Mouse (Mus musculus) large intestine, adult 2 months (tissue): ENCODE results near the gene Bptf. TPM values are rescaled to one million over a fixed set of nuclear protein-coding genes. Genes with fewer than 3 reads are reported as not detected.
A peak's percentile ranks its signal among the peaks of the same experiment; 100 is the strongest.
"Not testable (repeated sequence)": the region's sequence is repeated elsewhere in the genome, so short reads cannot be mapped to it uniquely, and the experiment has no call there.

Source experiments
- DNase-seq: peaks from one replicate; pipeline ENCODE4 v3.0.0-alpha.2; 2012; ENCODE audit warnings: low read depth, low spot score
- WGBS: fragments of 180-500 bp; shearing (Covaris S2); methylation state at CpG from one replicate; pipeline ENCODE4 v1.1.7; 2018; 5-methylcytosine and 5-hydroxymethylcytosine counted together
- polyA plus RNA-seq: library from polyadenylated mRNA; depleted of rRNA; stranded (reverse); fragments of >200 nt; gene quantifications from 2 replicates; pipeline ENCODE4 v1.2.3, GENCODE M21; 2012; rRNA removed

The Bptf gene
- polyA plus RNA-seq, 1 experiment = 11.2 TPM

DNA sequence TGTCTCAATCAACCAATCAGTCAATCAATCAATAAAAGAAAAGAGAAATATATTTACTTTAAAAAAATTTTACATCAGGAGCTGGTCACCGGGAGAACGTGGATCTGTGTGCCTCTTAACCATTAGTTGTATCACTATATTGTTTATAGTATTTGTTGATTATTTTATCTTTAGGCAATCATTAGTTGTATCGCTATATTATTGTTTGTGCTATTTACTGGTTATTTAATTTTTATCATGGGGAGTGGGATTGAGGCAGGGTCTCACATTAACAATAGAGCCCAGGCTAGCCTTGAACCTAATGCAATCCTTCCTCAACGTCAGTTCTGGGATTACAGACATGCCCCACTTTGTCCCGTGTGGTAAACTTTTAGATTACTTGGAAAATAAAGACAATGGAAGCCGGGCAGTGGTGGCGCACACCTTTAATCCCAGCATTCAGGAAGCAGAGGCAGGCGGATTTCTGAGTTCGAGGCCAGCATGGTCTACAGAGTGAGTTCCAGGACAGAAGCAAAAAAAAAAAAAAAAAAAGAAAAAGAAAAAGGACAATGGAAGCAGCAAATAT, 131.9 kb downstream of the Bptf start:
- 61% methylated on average over 9 of the region's 9 CpGs for WGBS
- DNase-seq = no peak

DNA sequence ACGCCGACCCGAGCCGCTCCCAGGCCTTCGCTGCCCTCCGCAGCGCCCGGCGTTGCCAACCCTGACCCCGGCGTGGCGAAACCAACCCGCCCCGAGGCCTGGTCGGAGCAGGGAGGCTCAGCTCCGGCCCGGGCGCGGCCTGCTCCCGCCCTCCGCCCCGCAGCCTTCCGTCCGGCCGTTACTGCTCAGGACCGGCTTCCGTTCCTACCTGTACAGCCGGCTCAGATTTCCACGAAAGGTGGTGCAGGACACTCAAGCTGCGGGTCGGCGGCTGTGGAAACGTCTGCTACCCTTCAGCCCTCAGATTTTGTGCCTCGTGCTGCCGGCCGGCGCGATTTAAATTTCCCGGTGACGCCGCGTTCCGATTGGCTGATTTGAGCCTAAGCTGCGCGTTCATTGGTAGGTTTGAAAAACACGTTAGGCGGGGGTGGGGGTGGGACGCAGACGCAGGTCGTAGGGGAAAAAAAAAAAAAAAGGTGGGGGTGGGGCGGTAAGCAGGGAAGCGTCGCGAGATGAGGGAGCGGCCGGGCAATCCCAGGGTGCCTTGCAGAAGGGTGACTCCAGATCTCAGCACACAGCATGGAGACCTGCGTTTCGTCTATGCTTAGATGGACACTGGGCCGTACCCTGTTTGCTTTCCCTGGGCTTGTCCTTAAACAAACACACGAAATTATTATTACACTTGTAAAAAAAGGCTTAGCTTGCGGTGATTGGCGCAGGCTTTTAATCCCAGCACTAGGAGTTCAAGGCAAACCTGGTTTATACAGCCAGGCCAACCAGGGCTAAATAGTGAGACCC, 132.6 kb downstream of the Bptf start, which contains the start of gene Kpna2:
Gene Kpna2 (minus strand): TSS at position 391 of the 798 bp plus-strand sequence.
- under 1% methylated on average over 62 of the region's 62 CpGs for WGBS
- DNase-seq = peak; percentile 80

DNA sequence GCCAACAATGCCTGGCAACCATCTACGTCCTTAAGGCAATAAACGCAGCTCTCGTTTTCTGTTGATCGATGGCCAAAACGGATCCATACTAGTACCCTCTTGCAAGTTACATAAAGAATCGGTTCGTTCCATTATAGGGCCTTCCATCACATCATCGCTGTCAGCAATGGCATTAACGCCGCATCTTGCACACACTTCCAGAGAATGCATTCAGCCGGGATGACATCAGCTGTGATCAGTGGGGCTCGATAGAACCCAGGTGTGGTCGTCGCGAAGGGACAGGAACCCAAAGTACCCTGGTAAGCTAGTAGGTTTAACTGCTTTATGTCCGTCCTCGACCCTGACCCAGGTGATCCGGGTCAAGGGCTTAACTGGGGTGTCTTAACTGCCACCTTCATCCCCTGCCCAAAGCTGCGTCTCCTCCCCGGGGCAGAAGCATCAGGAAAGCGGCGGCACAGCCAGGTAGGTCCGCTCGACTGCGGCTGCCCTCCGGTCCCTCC, 133.2 kb downstream of the Bptf start:
- DNase-seq = no peak
- under 1% methylated on average over 26 of the region's 26 CpGs for WGBS

DNA sequence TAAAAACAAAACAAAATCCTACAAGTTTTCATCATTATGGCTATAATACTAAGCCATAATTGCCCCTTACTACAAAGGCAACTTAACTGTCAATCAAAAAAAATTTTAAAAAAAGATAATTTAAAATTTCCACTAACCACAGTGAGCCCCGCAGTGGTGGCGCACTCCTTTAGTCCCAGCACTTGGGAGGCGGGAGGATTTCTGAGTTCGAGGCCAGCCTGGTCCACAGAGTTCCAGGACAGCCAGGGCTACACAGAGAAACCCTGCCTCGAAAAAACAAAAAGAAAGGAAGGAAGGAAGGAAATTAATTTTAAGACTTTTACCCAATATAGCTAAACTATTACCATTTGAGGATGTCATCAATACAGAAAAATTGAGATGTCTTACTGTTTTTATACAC, 134.0 kb downstream of the Bptf start:
- no peak for DNase-seq
- WGBS = 25% methylated on average over 5 of the region's 5 CpGs

GRCm38 (mm10) chr11:106996492-106996891, 135.4 kb downstream of the Bptf start:
- DNase-seq = not testable (repeated sequence)
- 94% methylated on average over 7 of the region's 7 CpGs for WGBS

DNA sequence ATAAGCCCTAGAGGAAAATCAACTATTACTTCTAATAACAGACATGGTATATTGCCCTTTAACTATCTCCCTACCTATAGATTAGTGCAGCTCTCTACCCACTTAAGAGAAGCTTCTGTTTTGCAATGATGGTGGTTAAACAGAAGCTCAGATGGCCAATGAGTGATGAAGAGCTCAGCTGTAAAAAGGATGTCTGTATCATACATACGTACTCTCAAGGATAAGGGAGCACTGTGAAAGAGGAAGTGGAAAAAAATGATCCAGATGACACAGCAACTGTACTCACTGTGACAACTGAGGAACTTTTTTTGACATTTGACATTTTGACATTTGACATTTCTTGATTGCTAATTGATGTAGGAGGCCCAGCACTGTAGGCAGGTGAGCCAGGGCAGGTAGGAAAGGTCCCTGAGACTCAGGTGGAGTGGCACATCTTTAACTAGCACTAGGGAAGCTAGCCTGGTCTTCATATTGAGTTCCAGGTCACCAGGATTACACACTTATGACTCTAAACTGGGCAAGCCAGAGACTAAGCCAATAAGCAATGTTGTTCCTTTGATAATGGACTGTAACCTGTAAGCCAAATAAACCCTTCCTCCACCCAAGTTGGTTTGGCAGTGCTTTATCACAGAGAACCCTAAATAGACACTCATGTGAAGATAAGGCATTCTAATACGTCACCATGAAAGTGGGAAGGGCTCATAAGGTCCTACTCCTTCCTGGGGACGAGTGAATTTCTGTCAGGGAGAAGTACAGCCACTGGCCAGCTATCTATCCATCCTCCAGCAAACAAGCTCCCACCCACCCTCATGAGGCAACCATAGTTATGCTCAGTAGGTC, 137.5 kb downstream of the Bptf start:
- no peak for DNase-seq
- 42% methylated on average over 3 of the region's 3 CpGs for WGBS

DNA sequence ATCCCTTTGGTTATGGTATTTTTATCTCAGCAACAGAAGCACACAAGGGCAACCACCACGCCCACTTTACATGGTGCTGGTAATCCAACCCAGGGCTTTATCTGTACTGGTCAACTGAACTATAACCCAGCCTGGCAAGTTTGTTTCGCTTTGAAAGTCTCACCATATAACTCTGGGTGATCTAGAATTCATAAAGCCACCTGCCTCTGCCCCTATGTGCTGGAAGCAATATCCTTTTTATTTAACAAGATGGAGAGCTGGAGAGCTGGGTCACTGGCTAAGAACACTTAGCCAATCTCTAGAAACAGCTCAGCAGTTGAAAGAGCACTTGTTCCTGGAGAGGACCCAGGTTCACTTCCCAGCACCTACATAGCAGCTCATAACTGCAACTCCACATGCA, 144.5 kb downstream of the Bptf start:
- 85% methylated on average over 2 of the region's 2 CpGs for WGBS

GRCm38 (mm10) chr11:106985979-106986604, 145.8 kb downstream of the Bptf start:
- WGBS = 65% methylated on average over 9 of the region's 9 CpGs
- DNase-seq = not testable (repeated sequence)

More for the DNA sequence above, 144.5 kb downstream of the Bptf start:
- DNase-seq = no peak

Other genes starting within 250 kb of the Bptf start
- gene Smurf2, start 211.4 kb downstream of the Bptf start, polyA plus RNA-seq = 8.7 and 9.5 TPM in 2 replicates
- 48.5 and 53.4 TPM in 2 replicates for gene Kpna2, start 132.6 kb downstream of the Bptf start, polyA plus RNA-seq
- gene 1810010H24Rik, start 106.4 kb downstream of the Bptf start, polyA plus RNA-seq = 0.78 and 1.5 TPM in 2 replicates
- gene Nol11, start 57.3 kb upstream of the Bptf start, polyA plus RNA-seq = 6.1 and 6.7 TPM in 2 replicates